Mouse (Mus musculus): Measurements from ENCODE around the gene Olfm1. TPM values are rescaled to one million over a fixed set of nuclear protein-coding genes. Genes with fewer than 3 reads are reported as not detected.

Gene Olfm1
- total and polyA plus RNA-seq, 3 experiments = 22.2 to 51.0 TPM; not detected in 1

- Histone ChIP-seq H3K27ac (ENCODE audit: control insufficient read depth, low read depth, low read length) (no peak overlapping the region), H3K4me1 (ENCODE audit: control insufficient read depth in 1 of 2, insufficient read depth in 2 of 2, low read length in 2 of 2) (no peaks in the 10 kb centered on the region), H3K79me2 (ENCODE audit: control insufficient read depth, insufficient read depth, low read length, poor library complexity) (no peaks in the 10 kb centered on the region), H3K36me3 (ENCODE audit: control insufficient read depth in 1 of 2, insufficient read depth in 2 of 2, low read length in 2 of 2) (no peaks in the 10 kb centered on the region), H3K4me3 (ENCODE audit: control insufficient read depth in 1 of 2, insufficient read depth in 1 of 2, low read depth in 2 of 2, low read length in 2 of 2) (no peak overlapping the region), H3K9me3 (replicated peaks; ENCODE audit: insufficient read depth, low read length) (no peaks in the 10 kb centered on the region), H3K9ac (ENCODE audit: control insufficient read depth, low read depth, low read length, poor library complexity, severe bottlenecking) (no peak overlapping the region), H3K27me3 (ENCODE audit: control insufficient read depth in 1 of 2, insufficient read depth in 2 of 2, low read length in 2 of 2) (peaks cover 0 to 2% of the 10 kb centered on the region in 2 experiments; a peak in 1 of 4 replicates)
- TF ChIP-seq EP300 (IDR thresholded peaks at IDR 0.05; ENCODE audit: low read depth in 1 of 2, low read length in 2 of 2) (no peak), TCF12 (IDR thresholded peaks at IDR 0.05; ENCODE audit: low read depth, low read length) (no peak)
- no peak for DNase-seq (ENCODE audit: low read depth, low spot score)
These were observed 77.8 kb downstream of the Olfm1 start for GRCm38 (mm10) chr2:28270561-28270960.

- no peaks in the 10 kb centered on the region for H3K4me1 ChIP-seq (ENCODE audit: control insufficient read depth in 1 of 2, insufficient read depth in 2 of 2, low read length in 2 of 2)
- H3K4me3 ChIP-seq (ENCODE audit: control insufficient read depth in 1 of 2, insufficient read depth in 1 of 2, low read depth in 2 of 2, low read length in 2 of 2) = no peak overlapping the region
- DNase-seq (ENCODE audit: low read depth, low spot score) = no peak
- peaks cover 0 to 2% of the 10 kb centered on the region in 2 experiments; a peak in 1 of 4 replicates for H3K27me3 ChIP-seq (ENCODE audit: control insufficient read depth in 1 of 2, insufficient read depth in 2 of 2, low read length in 2 of 2)
- no peaks in the 10 kb centered on the region for H3K36me3 ChIP-seq (ENCODE audit: control insufficient read depth in 1 of 2, insufficient read depth in 2 of 2, low read length in 2 of 2)
- no peaks in the 10 kb centered on the region for H3K9me3 ChIP-seq (replicated peaks; ENCODE audit: insufficient read depth, low read length)
- H3K79me2 ChIP-seq (ENCODE audit: control insufficient read depth, insufficient read depth, low read length, poor library complexity) = no peaks in the 10 kb centered on the region
- H3K27ac ChIP-seq (ENCODE audit: control insufficient read depth, low read depth, low read length) = no peak overlapping the region
- no peak for TF ChIP-seq POLR2A (IDR thresholded peaks at IDR 0.05; ENCODE audit: control insufficient read depth in 1 of 2, insufficient read depth in 1 of 2, low read depth in 1 of 2, low read length in 2 of 2, poor library complexity in 1 of 2)
- TF ChIP-seq CHD2 (IDR thresholded peaks at IDR 0.05; ENCODE audit: low read length) = no peak
- TF ChIP-seq NELFE (IDR thresholded peaks at IDR 0.05; ENCODE audit: low read depth, low read length) = no peak
- no peak for TF ChIP-seq USF2 (IDR thresholded peaks at IDR 0.05; ENCODE audit: borderline replicate concordance in 1 of 2, insufficient read depth in 1 of 2, low read depth in 1 of 2, low read length in 2 of 2)
- TF ChIP-seq CTCF (IDR thresholded peaks at IDR 0.05 in 2 of 3, conservative IDR thresholded peaks at IDR 0.05 in 1 of 3; ENCODE audit: control insufficient read depth in 1 of 3, insufficient read depth in 1 of 3, low read depth in 2 of 3, low read length in 3 of 3, poor library complexity in 1 of 3, severe bottlenecking in 1 of 3) = no peak
- no peak for TF ChIP-seq NRF1 (IDR thresholded peaks at IDR 0.05; ENCODE audit: insufficient read depth, low read depth, low read length, poor library complexity, severe bottlenecking)
- no peak for TF ChIP-seq ZC3H11A (IDR thresholded peaks at IDR 0.05; ENCODE audit: low read depth, low read length)
- no peak for TF ChIP-seq POLR2AphosphoS2 (IDR thresholded peaks at IDR 0.05; ENCODE audit: low read length)
- no peak for TF ChIP-seq TBP (IDR thresholded peaks at IDR 0.05; ENCODE audit: low read depth, low read length)
- no peak for TF ChIP-seq MYB (IDR thresholded peaks at IDR 0.05; ENCODE audit: low read depth, low read length)
- TF ChIP-seq GATA1 (IDR thresholded peaks at IDR 0.05; ENCODE audit: low read depth, low read length) = no peak
- TF ChIP-seq UBTF (IDR thresholded peaks at IDR 0.05; ENCODE audit: borderline replicate concordance, insufficient read depth, low read depth, low read length) = no peak
- no peak for TF ChIP-seq JUND (IDR thresholded peaks at IDR 0.05; ENCODE audit: low read depth, low read length)
- no peak for TF ChIP-seq MAX (IDR thresholded peaks at IDR 0.05; ENCODE audit: low read length)
- TF ChIP-seq MEF2A (IDR thresholded peaks at IDR 0.05; ENCODE audit: extremely low read depth, insufficient replicate concordance, low read depth, low read length, poor library complexity, severe bottlenecking) = no peak
- no peak for TF ChIP-seq CHD1 (IDR thresholded peaks at IDR 0.05; ENCODE audit: low read depth, low read length)
- TF ChIP-seq ZMIZ1 (IDR thresholded peaks at IDR 0.05; ENCODE audit: low read depth, low read length) = no peak
- no peak for TF ChIP-seq MXI1 (IDR thresholded peaks at IDR 0.05; ENCODE audit: low read depth, low read length)
- TF ChIP-seq BHLHE40 (IDR thresholded peaks at IDR 0.05; ENCODE audit: borderline replicate concordance, low read depth, low read length) = no peak
- no peak overlapping the region for H3K9ac ChIP-seq (ENCODE audit: control insufficient read depth, low read depth, low read length, poor library complexity, severe bottlenecking)
These were observed 79.6 kb downstream of the Olfm1 start for GRCm38 (mm10) chr2:28272218-28272965.
